Mouse (Mus musculus) ES-Bruce4 (cell line): ENCODE measurements around the gene Cyp8b1.

ENCODE experiments used
- CTCF ChIP-seq: IDR thresholded peaks from one replicate; pipeline ENCODE4 v1.8.1; 2011; ENCODE audit warnings: low read depth, low read length
- POLR2A ChIP-seq: IDR thresholded peaks from one replicate; pipeline ENCODE4 v1.8.1; 2011; ENCODE audit warnings: low read length; ENCODE audit not compliant: insufficient read depth

DNA sequence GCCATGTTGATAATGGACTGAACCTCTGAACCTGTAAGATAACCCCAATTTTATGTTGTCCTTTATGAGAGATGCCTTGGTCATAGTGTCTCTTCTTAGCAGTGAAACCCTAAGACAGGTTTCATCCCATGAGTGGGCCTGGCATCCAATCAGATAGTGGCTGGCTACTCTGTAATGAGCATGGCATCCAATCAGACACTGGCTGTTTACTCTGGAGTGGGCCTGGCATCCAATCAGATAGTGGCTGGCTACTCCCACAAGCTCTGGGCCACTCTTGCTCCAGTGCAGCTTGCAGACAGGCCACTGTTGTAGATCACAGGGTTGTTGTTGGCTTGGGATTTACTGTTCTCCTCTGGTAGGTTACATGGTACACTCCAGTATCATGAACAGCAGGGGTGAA, 42.5 kb downstream of the Cyp8b1 start:
- TF ChIP-seq CTCF: no peak
- no peak for TF ChIP-seq POLR2A
